Mouse (Mus musculus) embryonic facial prominence, embryonic 11.5 days (tissue): ENCODE data around the gene Rnf11. TPM values are rescaled to one million over a fixed set of nuclear protein-coding genes. Genes with fewer than 3 reads are reported as not detected.
A peak's percentile ranks its signal among the peaks of the same experiment; 100 is the strongest.

Experiments
- ATAC-seq: fragments of 200-750 bp; cut with Nextera tagmentation; replicated peaks from 2 replicates; pipeline ENCODE4 v1.8.0; 2017; ENCODE audit warnings: low read depth; ENCODE audit not compliant: insufficient number of reproducible peaks, low FRiP score, low TSS enrichment
- DNase-seq: peaks from one replicate; pipeline ENCODE4 v3.0.0-alpha.2; 2015; ENCODE audit warnings: low spot score
- H3K27ac ChIP-seq: fragments of 300-500 bp; sonication (generic); replicated peaks from 2 replicates; pipeline ENCODE4 v1.5.1; 2014; ENCODE audit warnings: mild to moderate bottlenecking, low read depth, low read length, control low read depth
- H3K27me3 ChIP-seq: fragments of 300-500 bp; sonication (generic); 2 replicates; pipeline ENCODE4 v1.6.1; 2014; ENCODE audit warnings: mild to moderate bottlenecking, low read length, moderate library complexity, mixed read lengths; ENCODE audit not compliant: control insufficient read depth, insufficient read depth
- H3K36me3 ChIP-seq: fragments of 300-500 bp; sonication (generic); replicated peaks from 2 replicates; pipeline ENCODE4 v1.6.1; 2014; ENCODE audit warnings: low read depth, mild to moderate bottlenecking, low read length, moderate library complexity, mixed read lengths; ENCODE audit not compliant: control insufficient read depth, insufficient read depth
- H3K4me1 ChIP-seq: fragments of 300-500 bp; sonication (generic); 2 replicates; pipeline ENCODE4 v1.6.1; 2014; ENCODE audit warnings: low read length, mixed read lengths; ENCODE audit not compliant: control insufficient read depth, insufficient read depth
- H3K4me2 ChIP-seq: fragments of 300-500 bp; sonication (generic); 2 replicates; pipeline ENCODE4 v1.6.1; 2014; ENCODE audit warnings: low read depth, mild to moderate bottlenecking, control low read depth, low read length, moderate library complexity
- H3K4me3 ChIP-seq: fragments of 300-500 bp; sonication (generic); 2 replicates; pipeline ENCODE4 v1.5.1; 2014; ENCODE audit warnings: low read depth, low read length, control low read depth
- H3K9ac ChIP-seq: fragments of 300-500 bp; sonication (generic); replicated peaks from 2 replicates; pipeline ENCODE4 v1.6.1; 2014; ENCODE audit warnings: mild to moderate bottlenecking, control low read depth, low read length
- H3K9me3 ChIP-seq: fragments of 300-500 bp; sonication (generic); replicated peaks from 2 replicates; pipeline ENCODE4 v1.6.1; 2016; ENCODE audit warnings: mild to moderate bottlenecking, low read length, inconsistent platforms, mixed read lengths; ENCODE audit not compliant: control insufficient read depth
- WGBS: fragments of 180-500 bp; shearing (Covaris S2); extraction: QIAGEN DNeasy Blood & Tissue Kit; methylation state at CpG from one replicate; pipeline ENCODE4 v1.1.7; 2014; 5-methylcytosine and 5-hydroxymethylcytosine counted together
- polyA plus RNA-seq: library from polyadenylated mRNA; unstranded; fragments of >200 nt; fragmentation: Nextera tagmentation; extraction: Ambion mirVana; gene quantifications from 2 replicates; pipeline ENCODE4 v1.2.1, GENCODE M21; 2014

Rnf11 gene
- polyA plus RNA-seq, 1 experiment from 2014 or later: 50.8 TPM

- H3K9me3 ChIP-seq: no peaks in the 10 kb centered on the region
- H3K4me1 ChIP-seq: no peaks in the 10 kb centered on the region
- H3K27me3 ChIP-seq: no peaks in the 10 kb centered on the region
- WGBS: 77% methylated on average over 2 of the region's 2 CpGs
- DNase-seq (no peak), ATAC-seq (no peak)
- H3K4me2 ChIP-seq: no peak overlapping the region
- H3K36me3 ChIP-seq: no peaks in the 10 kb centered on the region
- H3K4me3 ChIP-seq: no peak overlapping the region
- H3K27ac ChIP-seq: no peak overlapping the region
- H3K9ac ChIP-seq: no peak overlapping the region
Measured at GRCm38 (mm10) chr4:109481424-109481823, 3.1 kb downstream of the Rnf11 start.

- H3K4me1 ChIP-seq: peaks cover 4% of the 10 kb centered on the region; the same call in 1 of the 2 replicates
- no peaks in the 10 kb centered on the region for H3K36me3 ChIP-seq
- DNase-seq: no peak
- no peak overlapping the region for H3K4me2 ChIP-seq
- no peak overlapping the region for H3K9ac ChIP-seq
- ATAC-seq: no peak
- H3K9me3 ChIP-seq: no peaks in the 10 kb centered on the region
- H3K27me3 ChIP-seq: no peaks in the 10 kb centered on the region
- H3K27ac ChIP-seq: no peak overlapping the region
- H3K4me3 ChIP-seq: no peak overlapping the region
- 90% methylated on average over 3 of the region's 3 CpGs for WGBS
Measured at GRCm38 (mm10) chr4:109477454-109477853, 7.1 kb downstream of the Rnf11 start.

- peak overlapping the region; percentile 64 for H3K4me2 ChIP-seq
- peaks cover 4% of the 10 kb centered on the region; the same call in 1 of the 2 replicates for H3K4me1 ChIP-seq
- peak overlapping the region; percentile 96 for H3K9ac ChIP-seq
- no peaks in the 10 kb centered on the region for H3K27me3 ChIP-seq
- no peaks in the 10 kb centered on the region for H3K36me3 ChIP-seq
- H3K9me3 ChIP-seq: no peaks in the 10 kb centered on the region
- peak overlapping the region; percentile 92 for H3K27ac ChIP-seq
- under 1% methylated on average over 36 of the region's 39 CpGs for WGBS
- peak overlapping the region; percentile 96 for H3K4me3 ChIP-seq
- peak; percentile 99 for ATAC-seq
- peak; percentile 93 for DNase-seq
Measured at GRCm38 (mm10) chr4:109476554-109477014, 7.9 kb downstream of the Rnf11 start.

- ATAC-seq (peak; percentile 82), DNase-seq (peak; percentile 43)
- Histone ChIP-seq H3K9me3 (no peaks in the 10 kb centered on the region), H3K27ac (peak overlapping the region; percentile 92), H3K9ac (peak overlapping the region; percentile 96), H3K36me3 (no peaks in the 10 kb centered on the region), H3K4me1 (peaks cover 4% of the 10 kb centered on the region; the same call in 1 of the 2 replicates), H3K4me2 (peak overlapping the region; percentile 64), H3K4me3 (peak overlapping the region; percentile 96), H3K27me3 (no peaks in the 10 kb centered on the region)
- under 1% methylated on average over 50 of the region's 68 CpGs for WGBS
Measured at GRCm38 (mm10) chr4:109475577-109476553, 8.7 kb downstream of the Rnf11 start.

GRCm38 (mm10) chr4:109475078-109475477, 9.4 kb downstream of the Rnf11 start:
- no peaks in the 10 kb centered on the region for H3K27me3 ChIP-seq
- peak overlapping the region; percentile 64 for H3K4me2 ChIP-seq
- H3K27ac ChIP-seq: no peak overlapping the region
- WGBS: 59% methylated on average over 2 of the region's 2 CpGs
- DNase-seq (no peak), ATAC-seq (no peak)
- peak overlapping the region; percentile 96 for H3K4me3 ChIP-seq
- no peaks in the 10 kb centered on the region for H3K36me3 ChIP-seq
- peaks cover 4% of the 10 kb centered on the region; the same call in 1 of the 2 replicates for H3K4me1 ChIP-seq
- H3K9ac ChIP-seq: no peak overlapping the region
- no peaks in the 10 kb centered on the region for H3K9me3 ChIP-seq

- DNase-seq (no peak), ATAC-seq (no peak)
- H3K4me2 ChIP-seq: no peak overlapping the region
- no peaks in the 10 kb centered on the region for H3K36me3 ChIP-seq
- WGBS: 87% methylated on average over 3 of the region's 3 CpGs
- H3K4me3 ChIP-seq: no peak overlapping the region
- H3K4me1 ChIP-seq: peaks cover 4% of the 10 kb centered on the region; the same call in 1 of the 2 replicates
- no peak overlapping the region for H3K27ac ChIP-seq
- no peaks in the 10 kb centered on the region for H3K27me3 ChIP-seq
- no peaks in the 10 kb centered on the region for H3K9me3 ChIP-seq
- no peak overlapping the region for H3K9ac ChIP-seq
Measured at GRCm38 (mm10) chr4:109472566-109472965, 12.0 kb downstream of the Rnf11 start.

- DNase-seq: no peak
- Histone ChIP-seq H3K36me3 (no peaks in the 10 kb centered on the region), H3K9me3 (no peaks in the 10 kb centered on the region), H3K27me3 (no peaks in the 10 kb centered on the region), H3K4me1 (peaks cover 4% of the 10 kb centered on the region; the same call in 1 of the 2 replicates), H3K4me2 (no peak overlapping the region), H3K4me3 (no peak overlapping the region), H3K27ac (no peak overlapping the region), H3K9ac (no peak overlapping the region)
- ATAC-seq: no peak
Measured at GRCm38 (mm10) chr4:109471606-109472005, 12.9 kb downstream of the Rnf11 start.

- Histone ChIP-seq H3K27me3 (no peaks in the 10 kb centered on the region), H3K36me3 (no peaks in the 10 kb centered on the region), H3K9ac (no peak overlapping the region), H3K27ac (no peak overlapping the region), H3K4me1 (no peaks in the 10 kb centered on the region), H3K4me2 (no peak overlapping the region), H3K4me3 (no peak overlapping the region), H3K9me3 (no peaks in the 10 kb centered on the region)
- no peak for DNase-seq
- no peak for ATAC-seq
Measured at GRCm38 (mm10) chr4:109467687-109468086, 16.8 kb downstream of the Rnf11 start.
